Mouse (Mus musculus) embryonic facial prominence, embryonic 14.5 days (tissue): ENCODE data around the gene Bcl2. TPM values are rescaled to one million over a fixed set of nuclear protein-coding genes. Genes with fewer than 3 reads are reported as not detected.

Experiments
- ATAC-seq: fragments of 200-750 bp; cut with Nextera tagmentation; 2 replicates; pipeline ENCODE4 v1.8.0; 2017; ENCODE audit warnings: low read depth, moderate number of reproducible peaks, moderate TSS enrichment
- DNase-seq: peaks from one replicate; pipeline ENCODE4 v3.0.0-alpha.2; 2015; ENCODE audit warnings: low spot score
- H3K27ac ChIP-seq: fragments of 300-500 bp; sonication (generic); replicated peaks from 2 replicates; pipeline ENCODE4 v1.5.1; 2014; ENCODE audit warnings: low read depth, mild to moderate bottlenecking, low read length, moderate library complexity
- H3K27me3 ChIP-seq: fragments of 300-500 bp; sonication (generic); replicated peaks from 2 replicates; pipeline ENCODE4 v1.6.1; 2014; ENCODE audit warnings: low read length; ENCODE audit not compliant: control insufficient read depth, insufficient read depth
- H3K36me3 ChIP-seq: fragments of 300-500 bp; sonication (generic); 2 replicates; pipeline ENCODE4 v1.6.1; 2014; ENCODE audit warnings: low read length, mixed read lengths; ENCODE audit not compliant: control insufficient read depth, insufficient read depth
- H3K4me1 ChIP-seq: fragments of 300-500 bp; sonication (generic); 2 replicates; pipeline ENCODE4 v1.6.1; 2014; ENCODE audit warnings: antibody characterized with exemption, low read length; ENCODE audit not compliant: control insufficient read depth, insufficient read depth
- H3K4me2 ChIP-seq: fragments of 300-500 bp; sonication (generic); 2 replicates; pipeline ENCODE4 v1.6.1; 2014; ENCODE audit warnings: low read depth, mild to moderate bottlenecking, low read length, moderate library complexity, mixed read lengths
- H3K4me3 ChIP-seq: fragments of 300-500 bp; sonication (generic); 2 replicates; pipeline ENCODE4 v1.5.1; 2014; ENCODE audit warnings: low read depth, mild to moderate bottlenecking, low read length
- H3K9ac ChIP-seq: fragments of 300-500 bp; sonication (generic); 2 replicates; pipeline ENCODE4 v1.6.1; 2014; ENCODE audit warnings: low read depth, mild to moderate bottlenecking, low read length, moderate library complexity, mixed read lengths
- H3K9me3 ChIP-seq: fragments of 300-500 bp; sonication (generic); 2 replicates; pipeline ENCODE4 v1.6.1; 2016; ENCODE audit warnings: low read length; ENCODE audit not compliant: control insufficient read depth
- WGBS: fragments of 180-500 bp; shearing (Covaris S2); extraction: QIAGEN DNeasy Blood & Tissue Kit; methylation state at CpG from one replicate; pipeline ENCODE4 v1.1.7; 2014; 5-methylcytosine and 5-hydroxymethylcytosine counted together
- polyA plus RNA-seq: library from polyadenylated mRNA; unstranded; fragments of >200 nt; fragmentation: Nextera tagmentation; extraction: Ambion mirVana; gene quantifications from 2 replicates; pipeline ENCODE4 v1.2.1, GENCODE M21; 2014

The Bcl2 gene
- polyA plus RNA-seq, 1 experiment from 2014 or later: 11.1 TPM

DNA sequence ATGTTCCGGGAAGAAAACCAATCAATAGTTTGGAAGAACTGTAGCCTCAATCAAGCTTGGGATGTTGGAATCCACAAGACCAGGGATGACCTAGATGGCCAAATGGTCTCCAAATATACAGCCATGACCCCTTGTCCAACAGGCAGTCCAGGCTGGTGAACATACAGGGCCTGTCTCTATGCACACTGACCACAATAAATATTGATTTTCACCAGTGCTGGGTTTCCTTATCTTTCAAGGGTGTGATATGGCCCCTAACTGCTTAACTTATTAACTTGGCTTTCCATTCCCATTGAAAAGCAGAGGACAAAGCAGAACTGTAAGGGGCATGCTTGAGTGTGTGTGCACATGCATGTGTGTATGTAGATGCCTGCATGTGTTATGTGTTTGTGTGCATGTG, 197.0 kb downstream of the Bcl2 start:
- 81% methylated on average over 1 of the region's 1 CpGs for WGBS

DNA sequence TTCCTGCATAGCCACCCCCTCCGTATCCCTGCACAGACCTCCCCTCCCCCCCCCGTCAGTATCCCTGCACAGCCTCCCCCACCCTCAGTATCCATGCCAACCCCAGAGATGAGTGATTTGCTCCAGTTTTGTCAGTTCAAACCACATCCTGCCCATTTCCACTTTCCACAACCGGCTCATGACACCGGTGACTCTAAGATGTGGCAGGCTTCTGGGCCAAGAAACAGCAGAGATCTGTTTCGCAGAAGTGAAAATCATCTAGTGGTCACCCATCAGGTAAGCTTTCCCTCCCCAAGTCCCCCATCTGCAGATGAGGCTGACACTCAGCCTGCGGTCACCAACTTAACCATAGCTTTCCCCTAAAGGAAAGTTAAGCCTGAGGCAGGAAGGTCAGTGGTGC, 198.5 kb downstream of the Bcl2 start:
- Histone ChIP-seq H3K4me2 (no peak overlapping the region), H3K4me1 (no peaks in the 10 kb centered on the region), H3K36me3 (no peaks in the 10 kb centered on the region), H3K27ac (no peak overlapping the region), H3K4me3 (no peak overlapping the region), H3K9ac (no peak overlapping the region), H3K9me3 (no peaks in the 10 kb centered on the region), H3K27me3 (no peaks in the 10 kb centered on the region)
- 86% methylated on average over 6 of the region's 6 CpGs for WGBS
- DNase-seq (no peak), ATAC-seq (no peak)

More for the DNA sequence above, 197.0 kb downstream of the Bcl2 start:
- Histone ChIP-seq H3K27ac (no peak overlapping the region), H3K9me3 (no peaks in the 10 kb centered on the region), H3K9ac (no peak overlapping the region), H3K4me3 (no peak overlapping the region), H3K4me2 (no peak overlapping the region), H3K4me1 (no peaks in the 10 kb centered on the region), H3K36me3 (no peaks in the 10 kb centered on the region), H3K27me3 (no peaks in the 10 kb centered on the region)
- no peak for DNase-seq
- no peak for ATAC-seq

DNA sequence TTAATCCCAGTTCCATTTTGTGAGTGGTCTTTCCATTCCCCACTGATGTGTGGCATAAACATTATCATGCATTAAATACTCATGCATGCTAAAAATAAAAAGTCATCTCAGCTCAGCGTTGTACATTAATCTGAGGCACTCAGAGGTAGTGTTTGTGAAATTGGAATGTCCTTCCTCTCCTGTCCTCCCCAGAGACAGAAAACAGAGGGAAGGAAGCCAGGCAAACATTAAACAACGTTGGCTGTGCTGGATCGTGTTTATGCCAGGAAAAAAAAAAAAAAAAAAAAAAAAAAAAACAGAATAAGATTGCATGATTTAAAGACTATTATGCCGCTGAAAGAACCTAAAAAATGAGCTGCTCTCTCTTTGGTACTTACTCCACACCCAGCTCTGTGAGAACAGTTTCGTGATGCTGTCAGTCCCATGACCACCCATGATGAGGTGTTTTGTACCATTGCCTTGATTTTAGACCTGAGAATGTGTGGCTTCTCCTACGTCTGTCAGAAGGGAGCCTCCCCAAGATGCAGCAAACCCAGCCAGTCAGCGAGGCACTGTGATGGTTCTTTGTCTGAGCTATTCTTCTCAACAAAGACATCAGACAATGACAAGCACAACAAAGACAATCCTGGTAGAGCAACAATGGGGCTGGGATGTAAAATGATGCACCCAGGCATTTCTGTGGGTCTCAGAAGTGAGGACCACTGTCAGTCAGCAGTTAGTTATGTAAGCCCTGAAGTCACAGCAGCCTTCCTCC, 200.0 kb downstream of the Bcl2 start:
- Histone ChIP-seq H3K4me3 (no peak overlapping the region), H3K27me3 (no peaks in the 10 kb centered on the region), H3K4me2 (no peak overlapping the region), H3K27ac (no peak overlapping the region), H3K9ac (no peak overlapping the region), H3K4me1 (no peaks in the 10 kb centered on the region), H3K9me3 (no peaks in the 10 kb centered on the region), H3K36me3 (no peaks in the 10 kb centered on the region)
- 40% methylated on average over 7 of the region's 7 CpGs for WGBS
- no peak for ATAC-seq
- DNase-seq: no peak

DNA sequence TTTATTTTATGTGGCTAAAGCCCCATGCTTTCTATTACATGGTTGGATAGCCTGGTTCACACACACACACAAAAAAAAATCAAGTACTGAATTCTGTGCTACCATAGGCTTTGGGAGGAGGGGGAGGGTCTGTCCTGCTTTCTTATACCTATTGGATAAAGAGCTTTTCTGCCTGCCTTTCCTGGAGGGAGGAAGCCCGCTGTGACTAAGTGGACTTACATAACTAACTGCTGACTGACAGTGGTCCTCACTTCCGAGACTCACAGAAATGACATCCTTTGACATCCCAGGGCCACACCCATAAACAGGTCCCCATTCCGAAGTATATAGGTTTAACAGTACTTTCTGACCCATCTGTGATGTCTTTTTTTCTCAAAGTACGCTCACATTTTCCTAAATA, 200.6 kb downstream of the Bcl2 start:
- ATAC-seq (peak; percentile 44; the same call in 1 of the 2 replicates), DNase-seq (no peak)
- Histone ChIP-seq H3K4me1 (no peaks in the 10 kb centered on the region), H3K4me2 (no peak overlapping the region), H3K9ac (no peak overlapping the region), H3K36me3 (no peaks in the 10 kb centered on the region), H3K27ac (no peak overlapping the region), H3K9me3 (no peaks in the 10 kb centered on the region), H3K4me3 (no peak overlapping the region), H3K27me3 (no peaks in the 10 kb centered on the region)
- WGBS: 74% methylated on average over 4 of the region's 4 CpGs

DNA sequence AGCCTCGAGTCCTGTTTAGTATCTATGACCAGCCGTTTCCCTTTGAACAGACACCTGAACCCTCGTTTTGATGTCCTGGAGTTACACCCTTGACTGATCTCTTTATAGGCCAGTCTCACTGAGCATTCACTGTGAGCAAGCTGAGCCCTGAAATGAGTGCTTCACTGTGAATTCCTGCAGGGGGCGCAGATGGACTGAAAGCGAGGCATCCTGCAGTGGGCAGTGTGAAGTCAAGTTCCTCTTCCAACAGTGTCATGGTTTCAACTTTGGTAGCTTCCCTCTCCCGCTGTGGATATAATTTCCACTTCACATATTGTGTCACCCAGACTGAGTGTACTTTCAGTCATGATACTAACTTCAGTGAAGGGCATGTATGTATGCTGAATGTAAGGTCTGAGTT, 202.5 kb downstream of the Bcl2 start:
- H3K36me3 ChIP-seq: no peaks in the 10 kb centered on the region
- no peak overlapping the region for H3K27ac ChIP-seq
- H3K4me1 ChIP-seq: no peaks in the 10 kb centered on the region
- DNase-seq (peak; percentile 79), ATAC-seq (peak; percentile 84; the same call in 1 of the 2 replicates)
- no peak overlapping the region for H3K4me3 ChIP-seq
- 23% methylated on average over 6 of the region's 6 CpGs for WGBS
- no peaks in the 10 kb centered on the region for H3K9me3 ChIP-seq
- H3K9ac ChIP-seq: no peak overlapping the region
- no peak overlapping the region for H3K4me2 ChIP-seq
- H3K27me3 ChIP-seq: no peaks in the 10 kb centered on the region

DNA sequence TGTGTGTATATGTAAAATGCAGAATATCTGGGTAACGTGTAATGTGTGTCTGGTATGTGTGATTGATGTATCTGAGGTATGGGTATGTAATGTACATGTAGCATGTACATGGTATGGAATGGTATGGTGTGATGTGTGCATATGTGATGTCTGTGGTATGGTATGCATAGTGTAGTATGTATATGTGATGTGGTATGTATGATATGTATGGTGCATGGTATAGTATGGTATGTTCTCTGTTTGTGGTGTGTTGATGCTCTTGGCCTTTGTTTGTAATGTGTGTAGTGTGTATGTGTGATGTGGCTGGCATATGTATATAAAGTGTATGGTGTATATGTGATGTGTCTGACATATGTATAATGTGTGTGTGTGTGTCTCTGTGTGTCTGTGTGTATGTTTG, 206.5 kb downstream of the Bcl2 start:
- no peak overlapping the region for H3K4me3 ChIP-seq
- ATAC-seq (no peak), DNase-seq (no peak)
- no peak overlapping the region for H3K4me2 ChIP-seq
- H3K36me3 ChIP-seq: no peaks in the 10 kb centered on the region
- no peaks in the 10 kb centered on the region for H3K9me3 ChIP-seq
- no peaks in the 10 kb centered on the region for H3K4me1 ChIP-seq
- no peak overlapping the region for H3K9ac ChIP-seq
- no peaks in the 10 kb centered on the region for H3K27me3 ChIP-seq
- H3K27ac ChIP-seq: no peak overlapping the region
- whole genome bisulfite sequencing: 88% methylated on average over 1 of the region's 1 CpGs

DNA sequence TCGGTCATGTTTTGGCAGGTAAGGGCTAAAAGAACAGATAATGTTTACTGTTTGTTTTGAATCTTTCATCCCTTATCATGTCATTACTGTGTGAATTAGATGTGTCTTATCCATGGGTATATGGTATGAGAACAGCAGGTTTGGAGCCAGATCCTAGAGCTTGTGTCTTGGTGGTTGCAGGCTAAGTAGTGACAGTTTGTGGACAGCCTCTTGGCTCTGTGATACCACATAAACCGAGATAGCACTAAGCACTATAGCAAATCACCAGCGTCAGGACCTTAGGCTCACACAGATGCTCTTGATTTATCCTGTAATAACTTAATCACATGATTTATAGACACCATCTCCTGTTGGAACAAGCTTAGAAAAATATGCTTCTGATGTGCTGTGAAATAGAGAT, 210.2 kb downstream of the Bcl2 start:
- H3K27me3 ChIP-seq: no peaks in the 10 kb centered on the region
- H3K4me3 ChIP-seq: no peak overlapping the region
- no peak for DNase-seq
- no peaks in the 10 kb centered on the region for H3K9me3 ChIP-seq
- no peak overlapping the region for H3K9ac ChIP-seq
- H3K36me3 ChIP-seq: no peaks in the 10 kb centered on the region
- no peaks in the 10 kb centered on the region for H3K4me1 ChIP-seq
- ATAC-seq: no peak
- H3K27ac ChIP-seq: no peak overlapping the region
- H3K4me2 ChIP-seq: no peak overlapping the region
- 80% methylated on average over 3 of the region's 3 CpGs for WGBS

DNA sequence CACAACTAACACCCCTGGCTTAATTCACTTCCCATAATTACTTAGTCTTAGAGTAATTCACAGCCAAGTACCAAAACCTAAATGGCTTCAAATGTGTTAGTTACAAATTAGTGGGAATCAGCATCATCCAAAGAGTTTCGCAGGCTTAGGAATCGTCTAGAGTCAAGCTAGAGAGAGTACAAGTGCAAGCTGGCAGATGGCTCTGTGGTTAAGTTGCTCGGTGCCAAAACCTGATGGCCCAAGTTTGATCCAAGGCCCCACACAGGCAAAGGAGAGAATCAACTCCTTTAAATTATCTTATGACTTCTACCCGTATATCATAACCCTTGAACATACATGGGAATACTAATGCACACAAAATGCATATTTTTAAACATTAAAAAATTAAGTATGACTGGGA, 210.7 kb downstream of the Bcl2 start:
- Histone ChIP-seq H3K4me3 (no peak overlapping the region), H3K9ac (no peak overlapping the region), H3K27me3 (no peaks in the 10 kb centered on the region), H3K4me1 (no peaks in the 10 kb centered on the region), H3K4me2 (no peak overlapping the region), H3K9me3 (no peaks in the 10 kb centered on the region), H3K36me3 (no peaks in the 10 kb centered on the region), H3K27ac (no peak overlapping the region)
- ATAC-seq: no peak
- no peak for DNase-seq
- WGBS: 93% methylated on average over 4 of the region's 4 CpGs

DNA sequence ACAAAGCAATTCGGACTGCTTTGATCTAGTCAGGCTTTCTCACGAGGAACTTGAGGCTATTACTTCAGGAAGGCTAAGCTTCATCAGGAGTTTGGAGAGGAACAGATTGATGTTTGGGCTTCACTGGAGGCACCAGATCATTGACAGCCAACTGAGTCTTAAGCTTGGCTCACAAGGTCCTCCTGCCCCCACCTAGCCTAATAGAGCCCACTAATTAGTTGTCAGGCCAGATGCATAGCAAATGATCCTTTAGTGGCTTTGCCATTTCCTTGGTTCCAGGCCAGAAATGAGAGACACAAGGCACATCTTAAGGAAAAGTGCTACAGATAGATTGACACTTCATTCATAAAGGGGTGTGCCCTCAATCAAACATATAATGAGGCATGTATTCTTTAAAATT, 216.1 kb downstream of the Bcl2 start:
- no peak overlapping the region for H3K9ac ChIP-seq
- DNase-seq (no peak), ATAC-seq (no peak)
- H3K4me3 ChIP-seq: no peak overlapping the region
- no peaks in the 10 kb centered on the region for H3K4me1 ChIP-seq
- H3K9me3 ChIP-seq: no peaks in the 10 kb centered on the region
- no peaks in the 10 kb centered on the region for H3K36me3 ChIP-seq
- 71% methylated on average over 2 of the region's 2 CpGs for WGBS
- H3K27ac ChIP-seq: no peak overlapping the region
- H3K27me3 ChIP-seq: no peaks in the 10 kb centered on the region
- H3K4me2 ChIP-seq: no peak overlapping the region
